In genomic region chr17:29171001-29171772, GRCm38 (mm10) we compare ENCODE assay signal across 8 mouse cellular contexts. TPM values are rescaled to one million over a fixed set of nuclear protein-coding genes. Genes with fewer than 3 reads are reported as not detected.
DNase-seq lines count a peak whose midpoint lies in the region; ATAC-seq and TF ChIP-seq lines count a peak whose summit lies in the region.

No protein-coding gene starts in this region.

- H3K36me3 ChIP-seq in E14TG2a.4 (ENCODE audit: insufficient read depth, low read length), result no peaks in the 10 kb centered on the region
- H3K36me3 ChIP-seq in heart, embryonic 16.5 days (ENCODE audit: control insufficient read depth, insufficient read depth), result no peaks in the 10 kb centered on the region
- H3K36me3 ChIP-seq in lung, embryonic 14.5 days (ENCODE audit: insufficient read depth), result no peaks in the 10 kb centered on the region

- peak; percentile 90 to 92 for DNase-seq in kidney, postnatal 4 days
- DNase-seq in lung, embryonic 14.5 days, result peak; percentile 90
- peak; percentile 84 for DNase-seq in retina, postnatal 1 day
- peak; percentile 86 to 88 for DNase-seq in thymus, postnatal 36 days

- H3K27ac ChIP-seq in bone marrow, adult 2 months (ENCODE audit: control insufficient read depth, insufficient read depth, low read depth, low read length, poor library complexity), result peak overlapping the region; percentile 66
- no peak overlapping the region for H3K27ac ChIP-seq in embryonic fibroblast, embryonic 13.5 days (ENCODE audit: insufficient read depth, low read length)
- no peak overlapping the region for H3K27ac ChIP-seq in heart, embryonic 16.5 days (ENCODE audit: low read length)
- no peak overlapping the region for H3K27ac ChIP-seq in lung, embryonic 14.5 days (ENCODE audit: low read depth)

- no peak for TF ChIP-seq POLR2A in bone marrow, adult 2 months (IDR thresholded peaks at IDR 0.05; ENCODE audit: borderline replicate concordance, control insufficient read depth, low read depth, low read length)
- no peak for TF ChIP-seq POLR2A in embryonic fibroblast, embryonic 13.5 days (IDR thresholded peaks at IDR 0.05; ENCODE audit: low read depth, low read length)

- H3K9me3 ChIP-seq in E14TG2a.4 (ENCODE audit: low read length), result no peaks in the 10 kb centered on the region
- no peaks in the 10 kb centered on the region for H3K9me3 ChIP-seq in heart, embryonic 16.5 days (replicated peaks; ENCODE audit: control insufficient read depth, low read length)
- no peaks in the 10 kb centered on the region for H3K9me3 ChIP-seq in lung, embryonic 14.5 days (ENCODE audit: low read depth, low read length)

- H3K4me1 ChIP-seq in E14TG2a.4 (replicated peaks; ENCODE audit: low read depth, low read length), result peaks cover 69% of the 10 kb centered on the region
- peaks cover 14% of the 10 kb centered on the region for H3K4me1 ChIP-seq in bone marrow, adult 2 months (ENCODE audit: control insufficient read depth, insufficient read depth, low read length)
- H3K4me1 ChIP-seq in embryonic fibroblast, embryonic 13.5 days (ENCODE audit: control insufficient read depth, insufficient read depth, low read length), result no peaks in the 10 kb centered on the region
- H3K4me1 ChIP-seq in heart, embryonic 16.5 days (ENCODE audit: control insufficient read depth, insufficient read depth, low read length), result peaks cover 4% of the 10 kb centered on the region
- no peaks in the 10 kb centered on the region for H3K4me1 ChIP-seq in lung, embryonic 14.5 days (ENCODE audit: insufficient read depth)

- H3K4me2 ChIP-seq in heart, embryonic 16.5 days (ENCODE audit: low read depth, low read length), result no peak overlapping the region
- H3K4me2 ChIP-seq in lung, embryonic 14.5 days, result no peak overlapping the region

- no peaks in the 10 kb centered on the region for H3K27me3 ChIP-seq in E14TG2a.4 (ENCODE audit: insufficient read depth, low read length)
- H3K27me3 ChIP-seq in heart, embryonic 16.5 days (ENCODE audit: control insufficient read depth, insufficient read depth, low read length), result no peaks in the 10 kb centered on the region
- H3K27me3 ChIP-seq in lung, embryonic 14.5 days (ENCODE audit: insufficient read depth, low read length), result no peaks in the 10 kb centered on the region

- H3K9ac ChIP-seq in heart, embryonic 16.5 days (ENCODE audit: low read length), result no peak overlapping the region
- H3K9ac ChIP-seq in lung, embryonic 14.5 days, result no peak overlapping the region

- TF ChIP-seq CTCF in E14TG2a.4 (conservative IDR thresholded peaks at IDR 0.05; ENCODE audit: low read length), result peak; percentile 97
- TF ChIP-seq CTCF in bone marrow, adult 2 months (IDR thresholded peaks at IDR 0.05; ENCODE audit: control insufficient read depth, insufficient read depth, low read length), result peak; percentile 93
- peak; percentile 92 for TF ChIP-seq CTCF in embryonic fibroblast, embryonic 13.5 days (IDR thresholded peaks at IDR 0.05; ENCODE audit: borderline replicate concordance, insufficient read depth, low read length)
- peak; percentile 94 for TF ChIP-seq CTCF in lung, embryonic 14.5 days (IDR thresholded peaks at IDR 0.05; ENCODE audit: low read depth)

- peak overlapping the region; percentile 30; the same call in 1 of the 2 replicates for H3K4me3 ChIP-seq in E14TG2a.4 (replicated peaks; ENCODE audit: low read length)
- no peak overlapping the region for H3K4me3 ChIP-seq in bone marrow, adult 2 months (replicated peaks; ENCODE audit: control insufficient read depth, low read depth, low read length)
- no peak overlapping the region for H3K4me3 ChIP-seq in embryonic fibroblast, embryonic 13.5 days (ENCODE audit: insufficient read depth, low read length)
- no peak overlapping the region for H3K4me3 ChIP-seq in heart, embryonic 16.5 days (ENCODE audit: low read length)
- H3K4me3 ChIP-seq in lung, embryonic 14.5 days (ENCODE audit: low read depth, low read length), result no peak overlapping the region

- ATAC-seq in heart, embryonic 16.5 days (replicated peaks; ENCODE audit: extremely low read depth, insufficient read depth, low FRiP score), result peak; percentile 57
- ATAC-seq in lung, embryonic 14.5 days (ENCODE audit: insufficient read depth), result peak; percentile 68

- 6% methylated on average over 14 of the region's 14 CpGs for WGBS in bone marrow, adult 2 months
- 19% methylated on average over 14 of the region's 14 CpGs for WGBS in heart, embryonic 16.5 days
- WGBS in lung, embryonic 14.5 days, result 13% methylated on average over 14 of the region's 14 CpGs

RNA-seq across cellular contexts. Expression of gene Rab44, which starts 57.2 kb away (rescaled TPM):
- polyA plus RNA-seq in bone marrow, adult 2 months (2011; ENCODE audit: insufficient read depth, insufficient read length, low replicate concordance, missing spikeins), result 217 and 514 TPM in 2 replicates
- not detected in 2 replicates for polyA plus RNA-seq in embryonic fibroblast, embryonic 13.5 days (2011; ENCODE audit: insufficient read length, low read depth, missing spikeins)
- polyA plus RNA-seq in heart, embryonic 16.5 days (2015; fragmentation: Nextera tagmentation; extraction: Ambion mirVana), result 2.2 and 4.4 TPM in 2 replicates
- 0.46 and 1.1 TPM in 2 replicates for polyA plus RNA-seq in lung, embryonic 14.5 days (2014; fragmentation: Nextera tagmentation; extraction: Ambion mirVana)

Comparison
In these comparisons a context has a peak if more than half of its experiments do, and no peak if none do; other contexts are left out.
1. RNA of gene Rab44, which starts 57.2 kb away (polyA plus RNA-seq): 217 to 514 TPM in bone marrow, adult 2 months; 2.2 to 4.4 TPM in heart, embryonic 16.5 days, 0.46 to 1.1 TPM in lung, embryonic 14.5 days and not detected in embryonic fibroblast, embryonic 13.5 days; every median in the first group is over 10 times any median in the second.
2. Peak in every context shown above with its lines, with median percentiles within 50 percentile points of each other: CTCF ChIP-seq and DNase-seq.